Mouse (Mus musculus): ENCODE measurements at regions not wholly inside any gene's neighbourhood (a gene's known extent, or its start where the extent isn't known, plus 50 kb on each side); places are given as distances from the start of the nearest gene placed in this dataset.
A peak's percentile ranks its signal among the peaks of the same experiment; 100 is the strongest.

DNA sequence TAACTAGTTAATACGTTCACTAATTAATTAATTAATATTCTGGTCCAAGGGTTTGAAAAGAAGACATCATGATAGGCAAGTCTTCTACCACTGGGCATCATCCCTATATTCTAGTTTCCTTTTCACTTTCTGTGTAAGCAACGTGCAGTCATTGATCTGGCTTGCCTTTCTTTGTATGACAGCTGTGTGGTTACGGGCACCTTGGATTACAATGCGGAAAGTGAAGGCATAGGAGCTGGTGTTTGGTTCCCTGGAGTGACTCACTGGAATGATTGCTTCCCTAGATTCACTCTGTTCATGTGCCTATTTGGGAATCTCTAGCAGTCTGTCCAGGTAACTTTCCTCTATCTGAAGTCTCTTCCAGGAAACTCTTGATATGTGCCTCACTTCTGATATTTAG is 120.5 kb upstream of the Ntf3 start:
- DNase-seq (ENCODE audit: low read depth), result no peak
- TF ChIP-seq CTCF (IDR thresholded peaks at IDR 0.05; ENCODE audit: borderline replicate concordance, extremely low read depth, insufficient read depth, insufficient read length) (no peak), POLR2A (IDR thresholded peaks at IDR 0.05; ENCODE audit: borderline replicate concordance, extremely low read depth, insufficient read depth, insufficient read length, poor library complexity, severe bottlenecking) (no peak)

DNA sequence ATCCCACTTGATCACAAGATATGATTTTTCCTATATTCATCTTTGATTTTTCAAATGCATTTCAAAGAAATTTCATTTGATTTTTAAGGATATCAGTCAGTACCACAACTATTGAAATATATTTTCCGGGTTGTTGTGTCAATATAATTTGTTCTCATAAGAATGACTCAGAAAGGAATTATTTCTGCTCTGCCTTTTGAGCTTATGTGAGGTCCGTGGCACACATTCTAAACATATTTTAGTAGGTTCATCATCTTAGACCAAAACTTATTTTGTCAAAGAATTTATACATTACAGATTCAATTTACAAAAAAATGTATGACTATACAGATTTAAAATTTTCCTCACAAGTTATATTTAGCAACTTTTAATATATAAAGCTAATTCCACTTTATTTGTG is 119.5 kb upstream of the Ntf3 start:
- TF ChIP-seq CTCF (IDR thresholded peaks at IDR 0.05; ENCODE audit: borderline replicate concordance, extremely low read depth, insufficient read depth, insufficient read length), result no peak
- no peak for TF ChIP-seq POLR2A (IDR thresholded peaks at IDR 0.05; ENCODE audit: borderline replicate concordance, extremely low read depth, insufficient read depth, insufficient read length, poor library complexity, severe bottlenecking)
- no peak for DNase-seq (ENCODE audit: low read depth)

DNA sequence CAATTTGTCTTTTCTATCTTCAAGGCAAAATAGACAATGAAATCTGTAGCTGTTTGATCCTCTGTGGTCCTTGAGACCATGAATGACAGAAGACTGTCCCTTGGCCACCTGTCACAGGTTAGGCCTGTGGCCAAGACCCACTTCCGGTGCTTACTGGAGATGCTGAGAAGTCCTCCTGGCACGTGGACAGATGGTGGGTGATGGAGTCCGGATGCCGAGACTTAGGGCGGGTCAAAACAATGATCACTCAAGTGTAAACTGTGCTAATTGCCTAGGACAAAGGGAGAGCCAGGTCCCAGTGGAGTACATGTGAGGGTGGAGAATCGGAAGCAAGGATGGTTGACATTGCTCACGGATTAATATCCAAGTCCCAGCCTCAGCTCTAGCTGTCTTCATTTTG is 117.7 kb upstream of the Ntf3 start:
- TF ChIP-seq POLR2A (IDR thresholded peaks at IDR 0.05; ENCODE audit: borderline replicate concordance, extremely low read depth, insufficient read depth, insufficient read length, poor library complexity, severe bottlenecking), result no peak
- TF ChIP-seq CTCF (IDR thresholded peaks at IDR 0.05; ENCODE audit: borderline replicate concordance, extremely low read depth, insufficient read depth, insufficient read length), result no peak
- DNase-seq (ENCODE audit: low read depth), result peak; percentile 4

DNA sequence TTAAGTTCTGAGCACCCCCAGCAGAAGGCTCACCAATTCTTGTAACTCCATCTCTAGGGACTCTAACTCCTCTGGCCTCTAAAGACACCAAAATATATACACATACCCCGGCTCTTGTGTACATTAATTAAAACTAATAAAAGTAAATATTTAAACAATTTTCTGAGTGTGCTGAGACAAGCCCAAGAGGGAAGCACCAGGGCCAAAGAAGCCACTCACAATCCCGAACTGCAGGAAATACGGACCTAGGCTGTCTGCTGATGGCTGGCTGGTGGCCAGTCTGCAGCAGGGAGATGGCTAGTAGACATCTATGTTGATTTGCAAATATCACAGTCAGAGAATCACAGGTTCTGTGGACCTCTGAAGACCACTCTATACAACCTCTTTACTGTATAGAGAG is 113.6 kb upstream of the Ntf3 start:
- TF ChIP-seq POLR2A (IDR thresholded peaks at IDR 0.05; ENCODE audit: borderline replicate concordance, extremely low read depth, insufficient read depth, insufficient read length, poor library complexity, severe bottlenecking) (no peak), CTCF (IDR thresholded peaks at IDR 0.05; ENCODE audit: borderline replicate concordance, extremely low read depth, insufficient read depth, insufficient read length) (no peak)
- DNase-seq (ENCODE audit: low read depth), result no peak

DNA sequence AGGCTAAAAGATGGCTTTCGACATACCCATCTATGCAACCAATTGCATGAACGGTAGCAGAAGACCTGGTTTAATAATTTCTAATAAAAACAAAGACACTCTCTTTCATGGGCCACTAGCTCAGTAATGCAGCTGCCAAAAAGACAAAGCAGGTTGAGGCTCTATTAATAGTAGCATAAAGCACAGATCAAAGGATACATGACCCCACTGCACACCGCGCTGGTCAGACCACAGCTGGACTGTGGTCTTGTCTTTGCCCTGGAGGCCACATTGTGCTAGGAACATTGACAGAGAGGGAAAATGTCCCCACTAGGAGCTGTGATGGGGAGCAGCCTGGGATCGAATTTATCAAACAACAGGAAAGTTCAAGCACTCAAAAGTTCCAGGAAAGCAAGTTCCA is 79.3 kb upstream of the Ntf3 start:
- DNase-seq (ENCODE audit: low read depth), result no peak
- no peak for TF ChIP-seq CTCF (IDR thresholded peaks at IDR 0.05; ENCODE audit: borderline replicate concordance, extremely low read depth, insufficient read depth, insufficient read length)
- TF ChIP-seq POLR2A (IDR thresholded peaks at IDR 0.05; ENCODE audit: borderline replicate concordance, extremely low read depth, insufficient read depth, insufficient read length, poor library complexity, severe bottlenecking), result no peak

DNA sequence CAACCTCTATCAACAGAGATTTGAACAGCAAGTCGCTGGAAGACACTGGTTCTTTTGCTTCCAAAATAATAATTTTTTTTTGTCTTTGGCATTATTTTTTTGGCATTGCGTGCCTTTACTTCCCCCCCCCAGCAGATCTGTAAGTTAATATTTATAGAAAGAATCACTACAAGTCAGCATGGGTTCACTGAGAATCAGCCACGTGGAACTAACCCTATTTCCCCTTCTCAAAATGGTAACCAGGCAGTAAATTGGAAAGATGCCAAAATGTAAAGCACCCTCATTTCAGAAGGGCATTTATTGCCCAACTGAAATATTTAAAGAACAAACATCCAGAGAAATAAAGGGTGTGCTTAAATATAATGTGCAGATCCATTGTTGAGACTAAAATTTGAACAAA is 78.7 kb upstream of the Ntf3 start:
- no peak for TF ChIP-seq POLR2A (IDR thresholded peaks at IDR 0.05; ENCODE audit: borderline replicate concordance, extremely low read depth, insufficient read depth, insufficient read length, poor library complexity, severe bottlenecking)
- no peak for TF ChIP-seq CTCF (IDR thresholded peaks at IDR 0.05; ENCODE audit: borderline replicate concordance, extremely low read depth, insufficient read depth, insufficient read length)
- DNase-seq (ENCODE audit: low read depth), result peak; percentile 28

DNA sequence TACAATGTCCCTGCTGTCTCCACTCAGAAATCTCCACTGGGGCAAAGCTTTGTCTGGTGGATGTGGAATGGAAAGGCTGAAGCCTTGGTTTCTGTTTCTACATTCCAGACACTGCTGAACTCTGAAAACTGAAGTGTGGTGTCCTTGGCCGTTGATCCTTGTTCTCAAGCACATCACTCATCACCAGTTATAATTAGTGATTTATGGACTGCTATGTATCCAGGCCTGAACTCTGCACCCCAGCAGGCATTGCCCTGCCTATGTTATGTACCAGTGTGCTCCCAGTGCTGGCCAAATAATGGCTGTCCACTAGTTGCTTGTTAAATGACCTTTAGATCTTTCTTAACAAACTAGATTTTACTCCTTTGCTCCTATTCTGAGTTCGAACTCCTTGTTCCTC is 75.6 kb upstream of the Ntf3 start:
- TF ChIP-seq CTCF (IDR thresholded peaks at IDR 0.05; ENCODE audit: borderline replicate concordance, extremely low read depth, insufficient read depth, insufficient read length) (no peak), POLR2A (IDR thresholded peaks at IDR 0.05; ENCODE audit: borderline replicate concordance, extremely low read depth, insufficient read depth, insufficient read length, poor library complexity, severe bottlenecking) (no peak)

DNA sequence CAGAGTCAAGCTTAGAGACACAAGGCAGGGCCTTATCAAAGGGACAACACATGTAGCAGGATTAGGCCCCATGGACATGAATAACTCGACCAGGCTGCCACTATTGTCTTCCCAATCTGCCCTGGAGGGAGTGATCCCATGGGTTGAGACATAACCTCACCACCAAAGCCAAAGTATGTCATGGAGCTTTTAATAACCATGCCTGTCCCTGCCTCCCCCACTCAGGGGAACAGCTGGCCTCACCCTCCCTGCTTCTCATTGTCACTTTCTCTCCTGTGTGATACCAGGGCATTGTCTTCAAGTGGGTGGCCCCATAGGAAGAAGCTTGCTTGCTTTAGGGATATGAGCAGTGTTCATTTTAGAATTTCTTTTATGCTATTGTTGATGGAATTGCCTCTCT is 73.5 kb upstream of the Ntf3 start:
- no peak for DNase-seq (ENCODE audit: low read depth)
- TF ChIP-seq CTCF (IDR thresholded peaks at IDR 0.05; ENCODE audit: borderline replicate concordance, extremely low read depth, insufficient read depth, insufficient read length) (no peak), POLR2A (IDR thresholded peaks at IDR 0.05; ENCODE audit: borderline replicate concordance, extremely low read depth, insufficient read depth, insufficient read length, poor library complexity, severe bottlenecking) (no peak)

More for the DNA sequence above, 75.6 kb upstream of the Ntf3 start:
- no peak for DNase-seq (ENCODE audit: low read depth)
